Mouse (Mus musculus): ENCODE data around the gene Fam160b1. TPM values are rescaled to one million over a fixed set of nuclear protein-coding genes. Genes with fewer than 3 reads are reported as not detected.

The Fam160b1 gene
- total RNA-seq, 2 experiments from 2014 or later: 18.6 to 19.4 TPM

- DNase-seq: no peak
Observed at GRCm38 (mm10) chr19:57344678-57345077, 15.8 kb upstream of the Fam160b1 start.

- no peak for DNase-seq
Observed at GRCm38 (mm10) chr19:57349096-57349495, 11.4 kb upstream of the Fam160b1 start.

GRCm38 (mm10) chr19:57352337-57352935 is 8.0 kb upstream of the Fam160b1 start:
- no peak for DNase-seq

- DNase-seq: no peak
Observed at GRCm38 (mm10) chr19:57353228-57353627, 7.3 kb upstream of the Fam160b1 start.

GRCm38 (mm10) chr19:57354050-57354449 is 6.4 kb upstream of the Fam160b1 start:
- no peak for DNase-seq

- DNase-seq: no peak
Observed at GRCm38 (mm10) chr19:57354715-57355114, 5.8 kb upstream of the Fam160b1 start.

- DNase-seq: no peak
Observed at GRCm38 (mm10) chr19:57355451-57356251, 4.8 kb upstream of the Fam160b1 start.

- DNase-seq: no peak
Observed at GRCm38 (mm10) chr19:57356273-57356672, 4.2 kb upstream of the Fam160b1 start.

GRCm38 (mm10) chr19:57357244-57357643 is 3.2 kb upstream of the Fam160b1 start:
- DNase-seq: no peak

GRCm38 (mm10) chr19:57357811-57358210 is 2.7 kb upstream of the Fam160b1 start:
- DNase-seq: no peak

- DNase-seq: peak; percentile 87
Observed at GRCm38 (mm10) chr19:57358322-57358721, 2.2 kb upstream of the Fam160b1 start.

GRCm38 (mm10) chr19:57358836-57359598 is 1.5 kb upstream of the Fam160b1 start:
- no peak for DNase-seq

- no peak for DNase-seq
Observed at GRCm38 (mm10) chr19:57359701-57360326, 666 bp upstream of the Fam160b1 start.

- DNase-seq: peak; percentile 64
Observed at GRCm38 (mm10) chr19:57361131-57361938, 855 bp downstream of the Fam160b1 start.

GRCm38 (mm10) chr19:57361939-57362307 is 1.4 kb downstream of the Fam160b1 start:
- no peak for DNase-seq

- DNase-seq: no peak
Observed at GRCm38 (mm10) chr19:57362586-57362985, 2.1 kb downstream of the Fam160b1 start.

- DNase-seq: no peak
Observed at GRCm38 (mm10) chr19:57363076-57363475, 2.6 kb downstream of the Fam160b1 start.

- no peak for DNase-seq
Observed at GRCm38 (mm10) chr19:57363538-57363937, 3.1 kb downstream of the Fam160b1 start.

- DNase-seq: peak; percentile 67
Observed at GRCm38 (mm10) chr19:57364942-57365673, 4.6 kb downstream of the Fam160b1 start.

- DNase-seq: no peak
Observed at GRCm38 (mm10) chr19:57366007-57366406, 5.5 kb downstream of the Fam160b1 start.

- DNase-seq: no peak
Observed at GRCm38 (mm10) chr19:57366626-57367025, 6.1 kb downstream of the Fam160b1 start.
